Mouse (Mus musculus) small intestine, adult 2 months (tissue): ENCODE measurements around the gene Phgr1. TPM values are rescaled to one million over a fixed set of nuclear protein-coding genes. Genes with fewer than 3 reads are reported as not detected.

ENCODE experiments used
- H3K27ac ChIP-seq: fragments of 200-500 bp; 2 replicates; pipeline ENCODE4 v1.5.1; 2012; ENCODE audit warnings: low read depth, low read length, control low read depth, inconsistent platforms; ENCODE audit not compliant: insufficient read depth
- H3K27me3 ChIP-seq: fragments of 200-500 bp; 2 replicates; pipeline ENCODE4 v1.6.1; 2012; ENCODE audit warnings: mild to moderate bottlenecking, moderate library complexity, low read length, inconsistent platforms; ENCODE audit not compliant: control insufficient read depth, insufficient read depth
- H3K36me3 ChIP-seq: fragments of 200-500 bp; 2 replicates; pipeline ENCODE4 v1.6.1; 2012; ENCODE audit warnings: mild to moderate bottlenecking, low read length, control low read depth, inconsistent platforms; ENCODE audit not compliant: control insufficient read depth, insufficient read depth
- H3K4me1 ChIP-seq: fragments of 200-500 bp; 2 replicates; pipeline ENCODE4 v1.6.1; 2012; ENCODE audit warnings: low read length, inconsistent platforms, mixed read lengths; ENCODE audit not compliant: control insufficient read depth, insufficient read depth, insufficient read length
- H3K4me3 ChIP-seq: fragments of 200-500 bp; 2 replicates; pipeline ENCODE4 v1.5.1; 2012; ENCODE audit warnings: low read depth, mild to moderate bottlenecking, control low read depth, inconsistent platforms, low read length, moderate library complexity
- CTCF ChIP-seq: fragments of 200-500 bp; IDR thresholded peaks from 2 replicates; pipeline ENCODE4 v1.5.1; 2012; ENCODE audit warnings: low read depth, mild to moderate bottlenecking, control low read depth, inconsistent platforms, low read length, moderate library complexity, mixed read lengths; ENCODE audit not compliant: insufficient replicate concordance, insufficient read length; ENCODE audit errors: extremely low read depth
- POLR2A ChIP-seq: fragments of 200-500 bp; IDR thresholded peaks from 2 replicates; pipeline ENCODE4 v1.6.1; 2012; ENCODE audit warnings: low read depth, mild to moderate bottlenecking, control low read depth, inconsistent platforms, low read length, moderate library complexity
- WGBS: fragments of 180-500 bp; shearing (Covaris S2); methylation state at CpG from one replicate; pipeline ENCODE4 v1.1.7; 2018; 5-methylcytosine and 5-hydroxymethylcytosine counted together
- polyA plus RNA-seq: library from polyadenylated mRNA; depleted of rRNA; stranded (reverse); fragments of >200 nt; gene quantifications from 2 replicates; pipeline ENCODE4 v1.2.3, GENCODE M21; 2012; rRNA removed

Gene Phgr1
- polyA plus RNA-seq, 1 experiment, result 5,176 TPM

GRCm38 (mm10) chr2:118824396-118824795, 51.8 kb downstream of the Phgr1 start:
- Histone ChIP-seq H3K27me3 (no peaks in the 10 kb centered on the region), H3K4me1 (no peaks in the 10 kb centered on the region), H3K4me3 (no peak overlapping the region), H3K36me3 (peaks cover 7% of the 10 kb centered on the region; the same call in 1 of the 2 replicates), H3K27ac (no peak overlapping the region)
- no peak for TF ChIP-seq POLR2A
- TF ChIP-seq CTCF, result no peak
- WGBS, result 97% methylated on average over 4 of the region's 4 CpGs

Other genes starting within 250 kb of the Phgr1 start
- gene Bmf, start 223.1 kb upstream of the Phgr1 start, polyA plus RNA-seq, result 4.1 and 10.3 TPM in 2 replicates
- gene Bub1b, start 174.6 kb upstream of the Phgr1 start, polyA plus RNA-seq, result 2.2 and 4.1 TPM in 2 replicates
- gene Pak6, start 109.5 kb upstream of the Phgr1 start, polyA plus RNA-seq, result 1.8 and 2.0 TPM in 2 replicates
- 0.13 and 1.4 TPM in 2 replicates for gene Ankrd63, start 68.8 kb upstream of the Phgr1 start, polyA plus RNA-seq
- gene Plcb2, start 44.3 kb upstream of the Phgr1 start, polyA plus RNA-seq, result 2.9 and 6.2 TPM in 2 replicates
- 6.2 and 8.8 TPM in 2 replicates for gene Inafm2, start 27.0 kb upstream of the Phgr1 start, polyA plus RNA-seq
- 2.4 and 3.3 TPM in 2 replicates for gene Ccdc9b, start 10.1 kb upstream of the Phgr1 start, polyA plus RNA-seq
- 1.7 and 3.5 TPM in 2 replicates for gene Disp2, start 7.0 kb downstream of the Phgr1 start, polyA plus RNA-seq
- 1.5 and 4.7 TPM in 2 replicates for gene Knstrn, start 41.2 kb downstream of the Phgr1 start, polyA plus RNA-seq
- gene Ivd, start 89.2 kb downstream of the Phgr1 start, polyA plus RNA-seq, result 17.6 and 25.7 TPM in 2 replicates
- gene Bahd1, start 127.6 kb downstream of the Phgr1 start, polyA plus RNA-seq, result 11.8 and 24.6 TPM in 2 replicates
- 3.8 and 4.0 TPM in 2 replicates for gene Chst14, start 153.7 kb downstream of the Phgr1 start, polyA plus RNA-seq